Mouse (Mus musculus) olfactory bulb, adult 2 months (tissue): Measurements from ENCODE around the gene Dnah17.

Source experiments
- CTCF ChIP-seq: fragments of 200-500 bp; IDR thresholded peaks from 2 replicates; pipeline ENCODE4 v1.5.1; 2012; ENCODE audit warnings: low read depth, mild to moderate bottlenecking, low read length, moderate library complexity; ENCODE audit not compliant: insufficient read depth
- POLR2A ChIP-seq: fragments of 200-500 bp; IDR thresholded peaks from 2 replicates; pipeline ENCODE4 v1.6.1; 2012; ENCODE audit warnings: mild to moderate bottlenecking, low read depth, low read length, moderate library complexity; ENCODE audit not compliant: insufficient read depth

GRCm38 (mm10) chr11:118095004-118095403, 35.4 kb downstream of the Dnah17 start:
- no peak for TF ChIP-seq POLR2A
- TF ChIP-seq CTCF = no peak
